Mouse (Mus musculus) adrenal gland (tissue): ENCODE results near the gene Rab5c.

Source experiments
- intact Hi-C: fragments of 180-260 bp; cut with DNase I; formaldehyde crosslinking; loops from one replicate; pipeline ENCODE4 v1.15.1; 2025
- long read RNA-seq, 2 experiments: library from polyadenylated mRNA; unstranded; transcript quantifications; one replicate each; pipeline ENCODE4 v2.0.0; 2020; ENCODE audit warnings: borderline replicate concordance in 1 of 2; ENCODE audit not compliant: insufficient replicate concordance in 1 of 2

Rab5c gene
- long read RNA-seq, experiment 1, transcript Rab5c-202 (6 exons, 1,915 nt) = major isoform, 8 of 9 reads
- long read RNA-seq, experiment 1, partial matches to known transcripts = 1 of 9 reads
- long read RNA-seq, experiment 1, other reads (novel, unspliced or antisense) = 0 of 9 reads
- long read RNA-seq, experiment 2, transcript Rab5c-202 (6 exons, 1,915 nt) = major isoform, 7 of 9 reads
- long read RNA-seq, experiment 2, partial matches to known transcripts = 0 of 9 reads
- long read RNA-seq, experiment 2, other reads (novel, unspliced or antisense) = 2 of 9 reads

DNA sequence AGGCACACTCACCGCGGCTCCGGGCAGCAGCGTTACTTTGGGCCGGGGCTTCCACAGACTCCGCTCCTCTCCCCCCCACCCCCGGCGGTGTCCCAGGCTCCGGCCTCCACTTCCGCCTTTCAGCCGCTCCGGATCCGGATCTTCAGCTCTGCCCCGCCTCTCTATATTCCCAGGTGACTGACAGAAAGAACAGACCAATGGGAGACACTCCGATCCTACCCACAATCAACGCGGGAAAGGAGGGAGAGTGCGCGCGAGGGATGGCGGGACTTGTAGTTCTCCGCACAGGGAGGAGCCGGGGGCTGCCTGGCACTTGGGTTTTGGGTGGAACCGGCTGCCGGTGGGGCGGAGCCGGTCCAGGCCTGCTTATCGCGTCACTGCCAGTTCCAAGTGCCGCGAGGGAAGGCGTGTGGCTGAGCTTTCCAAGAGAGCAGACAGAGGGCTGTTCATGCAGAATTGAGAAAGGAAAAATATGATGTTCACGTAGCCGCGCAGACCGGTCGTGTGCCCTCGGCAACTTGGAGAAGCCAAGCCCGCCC is at the start of gene Rab5c:
Rab5c (minus strand) TSS at position 150 of the 539 bp plus-strand sequence.
- intact Hi-C loops = no loop called here

DNA sequence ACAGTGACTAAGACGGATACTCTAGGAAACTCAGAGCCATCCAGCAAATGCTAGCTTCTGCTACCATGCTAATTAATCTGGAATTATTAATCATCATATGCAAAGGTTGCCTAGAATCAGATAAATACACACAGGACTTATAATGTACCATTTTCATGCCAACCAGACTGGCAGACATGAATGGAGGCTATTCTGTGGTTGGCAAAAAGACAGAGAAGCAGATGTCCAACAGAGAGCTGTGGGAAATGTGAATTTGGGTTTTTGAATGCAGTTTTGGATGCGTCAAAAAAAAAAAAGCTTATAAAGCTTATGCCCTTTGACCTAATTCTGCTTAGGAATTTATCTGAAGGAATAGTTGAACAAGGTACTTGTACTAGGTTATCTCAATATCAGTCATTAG is 47.8 kb upstream of the Rab5c start:
- intact Hi-C loops = no loop called here

DNA sequence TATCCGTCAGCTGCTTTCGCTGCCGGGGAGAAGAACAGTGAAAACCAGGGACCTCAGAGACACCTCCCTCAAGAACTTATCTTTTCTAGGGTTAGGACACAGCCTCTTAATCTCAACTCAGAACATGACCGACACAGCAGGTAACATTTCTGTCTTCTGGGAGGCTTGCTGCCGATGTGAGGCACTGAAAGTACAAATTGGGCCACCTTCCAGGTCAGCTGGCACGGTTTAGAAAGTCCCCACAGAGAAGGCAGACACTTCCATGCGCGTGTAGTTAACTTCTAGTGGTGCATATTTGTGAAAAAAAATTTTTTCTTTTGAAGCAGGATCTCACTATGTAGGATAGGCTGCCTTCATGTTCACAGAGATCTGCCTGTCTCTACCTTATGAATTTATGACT is 46.3 kb upstream of the Rab5c start:
- intact Hi-C loops = loop anchor here (5.0 kb wide), 1 partner anchor 73 kb away; the partner anchor contains the start of gene Stat5a

DNA sequence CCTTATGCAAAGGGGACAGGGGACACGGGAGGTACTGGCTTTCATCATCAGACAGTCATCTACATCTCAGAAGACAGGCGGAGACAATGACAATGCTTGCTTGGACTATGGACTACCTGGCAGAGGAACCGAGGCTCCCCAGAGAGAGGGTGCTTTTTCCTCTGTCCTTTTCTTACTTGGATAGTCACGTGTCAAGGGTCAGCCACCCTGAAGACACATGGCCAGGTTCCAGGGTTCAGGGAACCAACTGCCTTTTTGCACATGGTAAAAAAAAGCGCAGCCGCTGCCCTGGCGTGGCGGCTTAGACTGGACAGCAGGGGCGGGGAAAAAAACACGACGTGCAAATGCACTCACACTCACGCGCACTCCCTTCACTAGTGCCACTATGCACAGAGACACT is 44.6 kb upstream of the Rab5c start:
- intact Hi-C loops = loop anchor here (5.0 kb wide), 1 partner anchor 75 kb away; the partner anchor contains the start of gene Stat5a

GRCm38 (mm10) chr11:100781763-100782475 is 43.9 kb upstream of the Rab5c start:
- intact Hi-C loops = loop anchor here (5.0 kb wide), 1 partner anchor 75 kb away; the partner anchor contains the start of gene Stat5a

- intact Hi-C loops = loop anchor here (5.0 kb wide), 1 partner anchor 77 kb away; the partner anchor contains the start of gene Stat5a
Observed at GRCm38 (mm10) chr11:100780247-100780646, 42.2 kb upstream of the Rab5c start.

- intact Hi-C loops = no loop called here
Observed at GRCm38 (mm10) chr11:100778069-100778468, 40.1 kb upstream of the Rab5c start.

DNA sequence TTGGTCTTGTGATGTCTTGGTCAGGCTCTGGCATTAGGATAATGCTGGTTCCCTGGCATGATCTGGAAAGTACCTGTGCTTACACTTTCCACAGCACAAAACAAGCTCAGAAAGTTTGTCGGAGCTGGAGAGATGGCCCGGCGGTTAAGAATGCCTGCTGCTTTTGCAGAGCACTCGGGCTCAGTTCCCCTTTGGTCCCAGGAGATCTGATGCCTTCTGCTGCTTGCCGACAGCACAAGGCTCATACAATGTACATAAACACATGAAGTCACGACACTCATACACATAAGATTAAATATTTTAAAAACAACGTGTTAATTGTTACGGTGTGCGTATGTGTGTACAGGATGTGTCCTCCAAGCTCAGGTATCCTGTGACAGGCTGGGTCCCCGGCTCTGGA is 37.9 kb upstream of the Rab5c start:
- intact Hi-C loops = no loop called here

DNA sequence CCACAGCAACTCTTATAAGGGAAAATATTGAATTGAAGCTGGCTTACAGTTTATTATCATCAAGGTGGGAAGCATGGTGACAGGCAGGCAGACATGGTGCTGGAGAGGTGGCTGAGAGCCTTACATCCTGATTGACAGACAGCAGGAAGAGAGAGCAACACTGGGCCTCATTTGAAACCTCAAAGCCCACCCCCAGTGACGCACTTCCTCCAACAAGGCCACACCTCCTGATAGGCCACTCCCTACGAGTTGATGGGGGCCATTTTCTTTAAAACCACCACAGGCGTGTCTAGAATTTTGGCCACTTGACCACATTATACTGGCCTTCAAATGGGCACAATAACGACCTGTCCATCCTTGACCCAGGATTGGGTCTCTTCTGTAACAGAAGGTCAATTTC is 36.2 kb upstream of the Rab5c start:
- intact Hi-C loops = no loop called here

GRCm38 (mm10) chr11:100770646-100771408 is 32.8 kb upstream of the Rab5c start, which contains the start of gene Ghdc:
Gene Ghdc (minus strand): TSS chr11:100770957.
- intact Hi-C loops = no loop called here

DNA sequence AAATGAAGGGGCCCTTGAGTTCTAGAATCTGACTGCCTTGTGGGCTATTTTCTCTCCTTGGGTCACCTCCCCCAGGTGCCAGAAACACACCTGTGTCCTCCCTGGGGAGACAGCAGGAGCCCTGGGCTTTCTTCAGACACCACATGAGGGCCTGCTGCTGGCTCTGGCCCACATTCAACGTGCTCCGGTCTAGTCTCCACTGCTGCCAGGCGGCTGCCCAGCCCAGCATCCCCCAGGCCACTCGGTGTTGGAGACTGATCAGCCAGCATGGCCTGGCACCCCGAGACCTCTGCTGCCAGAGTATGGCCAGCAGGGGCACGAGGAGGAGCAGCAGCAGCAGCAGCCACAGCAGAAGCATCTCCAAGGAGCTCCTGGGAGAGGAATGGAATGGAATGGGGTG is 32.0 kb upstream of the Rab5c start:
- intact Hi-C loops = no loop called here

- intact Hi-C loops = no loop called here
Observed at GRCm38 (mm10) chr11:100767871-100768270, 29.9 kb upstream of the Rab5c start.

GRCm38 (mm10) chr11:100766726-100767125 is 28.7 kb upstream of the Rab5c start:
- intact Hi-C loops = no loop called here

- intact Hi-C loops = loop anchor here (5.0 kb wide), 1 partner anchor 51 kb away; the partner anchor contains the start of genes Hspb9 and Kat2a
Observed at GRCm38 (mm10) chr11:100762831-100763230, 24.8 kb upstream of the Rab5c start, which contains the start of gene Hcrt. Gene Hcrt (minus strand): TSS chr11:100762931.

DNA sequence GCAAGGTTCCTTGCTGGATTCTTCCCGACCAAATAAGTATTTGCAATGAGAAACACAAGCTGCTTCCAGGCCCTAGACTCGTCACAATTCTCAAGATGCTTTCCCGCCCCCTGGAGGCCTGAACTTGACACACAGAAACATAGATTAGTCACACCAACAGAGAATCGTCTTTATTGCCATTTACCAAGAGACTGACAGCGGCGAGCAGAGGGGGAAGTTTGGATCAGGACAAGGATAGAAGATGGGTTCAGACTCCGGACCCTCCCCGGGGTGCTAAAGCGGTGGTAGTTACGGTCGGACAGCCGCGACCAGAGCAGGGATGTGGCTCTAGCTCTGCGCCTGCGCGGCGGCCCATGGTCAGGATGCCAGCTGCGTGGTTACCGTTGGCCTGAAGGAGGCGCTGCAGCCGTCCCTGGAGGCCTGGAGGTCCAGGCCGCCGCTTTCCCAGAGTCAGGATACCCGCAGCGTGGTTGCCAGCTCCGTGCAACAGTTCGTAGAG is 23.6 kb upstream of the Rab5c start:
- intact Hi-C loops = loop anchor here (5.0 kb wide), 1 partner anchor 49 kb away; the partner anchor contains the start of genes Hspb9 and Kat2a

DNA sequence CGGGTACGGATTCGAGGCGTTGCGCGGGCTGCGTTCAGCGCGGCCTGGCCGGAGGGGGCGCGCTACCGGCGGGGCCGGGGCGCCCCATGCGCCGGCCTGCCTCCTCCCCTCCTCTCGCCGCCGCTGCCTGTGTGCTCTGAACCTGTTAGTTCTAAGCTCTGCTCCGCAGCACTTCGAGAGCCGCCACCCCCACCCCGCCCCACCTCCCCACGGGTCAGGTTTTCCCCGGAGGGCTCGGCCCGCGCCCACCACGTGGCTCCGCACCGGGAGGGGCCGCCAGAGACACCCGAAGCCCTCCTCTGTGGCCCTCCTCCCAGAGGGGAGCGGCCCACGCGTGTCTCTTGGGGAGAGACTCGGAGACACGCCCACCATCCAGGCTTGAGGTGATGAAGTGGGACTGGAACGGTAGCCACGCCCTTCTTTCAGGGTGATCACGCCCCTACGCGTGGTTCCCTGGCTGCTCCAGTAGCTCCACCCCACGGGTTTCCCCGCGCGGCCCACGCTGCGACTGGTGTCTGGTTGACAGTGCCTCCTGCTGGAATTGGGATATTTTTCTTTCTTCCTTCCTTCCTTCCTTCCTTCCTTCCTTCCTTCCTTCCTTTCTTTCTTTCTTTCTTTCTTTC is 21.7 kb upstream of the Rab5c start, which contains the start of gene Kcnh4:
Kcnh4 (minus strand) TSS at position 332 of the 623 bp plus-strand sequence.
- intact Hi-C loops = loop anchor here (5.0 kb wide), 1 partner anchor 47 kb away; the partner anchor contains the start of genes Hspb9 and Kat2a

DNA sequence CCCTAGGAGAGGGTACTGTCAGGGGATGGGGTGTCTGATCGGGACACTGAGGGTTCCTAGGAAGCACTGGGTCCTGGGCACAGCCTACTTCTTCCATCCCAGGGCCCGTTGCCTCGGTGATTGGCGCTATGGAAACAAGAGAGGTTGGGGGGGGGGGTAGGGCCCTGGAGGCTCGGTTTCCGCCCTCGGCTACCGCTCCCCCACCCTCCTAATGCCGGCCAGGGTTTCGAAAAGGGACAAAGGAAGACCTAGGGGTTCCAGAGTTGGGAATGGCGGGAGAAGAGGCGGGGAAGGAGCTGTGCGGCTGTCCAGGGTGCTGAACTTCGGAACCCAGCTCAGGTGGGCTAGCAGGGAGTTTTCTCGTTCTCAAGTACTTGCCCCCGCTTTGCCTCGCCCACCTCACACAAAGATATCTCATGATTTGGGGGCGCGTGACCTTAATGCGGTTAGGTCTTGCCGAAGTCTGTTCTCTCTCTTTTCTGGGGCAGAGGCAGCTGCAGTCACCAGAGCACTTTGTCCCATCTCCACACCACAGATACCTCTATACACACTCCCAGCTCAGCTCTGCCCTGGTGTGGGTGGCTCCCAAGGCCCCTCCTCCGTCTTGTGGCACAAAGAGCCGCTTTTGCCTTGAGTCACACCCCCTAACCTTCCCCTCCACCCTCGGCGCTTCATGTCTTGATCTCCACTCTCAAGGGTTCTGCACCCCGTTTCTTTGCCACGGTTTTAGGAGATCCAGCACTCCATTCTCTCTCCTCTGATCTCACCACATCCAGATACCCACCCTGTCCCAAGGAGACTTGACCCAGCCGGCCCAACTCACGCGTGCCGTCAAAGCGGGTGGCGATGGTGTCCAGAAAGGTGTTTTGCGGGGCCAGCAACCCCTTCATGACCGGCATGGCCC is 20.9 kb upstream of the Rab5c start:
- intact Hi-C loops = no loop called here

GRCm38 (mm10) chr11:100757566-100757965 is 19.6 kb upstream of the Rab5c start:
- intact Hi-C loops = no loop called here

- intact Hi-C loops = no loop called here
Observed at GRCm38 (mm10) chr11:100756476-100756875, 18.5 kb upstream of the Rab5c start.
